Mouse (Mus musculus) stomach, embryonic 16.5 days (tissue): ENCODE measurements around the gene Crhr2. TPM values are rescaled to one million over a fixed set of nuclear protein-coding genes. Genes with fewer than 3 reads are reported as not detected.

Experiments
- ATAC-seq: fragments of 200-750 bp; cut with Nextera tagmentation; 2 replicates; pipeline ENCODE4 v1.8.0; 2017; ENCODE audit warnings: moderate number of reproducible peaks, moderate TSS enrichment; ENCODE audit not compliant: insufficient read depth, low FRiP score
- H3K27ac ChIP-seq: fragments of 300-500 bp; sonication (generic); 2 replicates; pipeline ENCODE4 v1.5.1; 2014; ENCODE audit warnings: low read length
- H3K27me3 ChIP-seq: fragments of 300-500 bp; sonication (generic); 2 replicates; pipeline ENCODE4 v1.6.1; 2014; ENCODE audit warnings: low read length, control low read depth, mixed read lengths; ENCODE audit not compliant: control insufficient read depth, insufficient read depth
- H3K36me3 ChIP-seq: fragments of 300-500 bp; sonication (generic); 2 replicates; pipeline ENCODE4 v1.6.1; 2014; ENCODE audit warnings: low read length; ENCODE audit not compliant: control insufficient read depth, insufficient read depth
- H3K4me1 ChIP-seq: fragments of 300-500 bp; sonication (generic); 2 replicates; pipeline ENCODE4 v1.6.1; 2014; ENCODE audit warnings: low read length, control low read depth, mixed read lengths; ENCODE audit not compliant: control insufficient read depth, insufficient read depth
- H3K4me2 ChIP-seq: fragments of 300-500 bp; sonication (generic); 2 replicates; pipeline ENCODE4 v1.6.1; 2014; ENCODE audit warnings: low read depth, low read length, mixed read lengths
- H3K4me3 ChIP-seq: fragments of 300-500 bp; sonication (generic); replicated peaks from 2 replicates; pipeline ENCODE4 v1.5.1; 2014; ENCODE audit warnings: mild to moderate bottlenecking, low read length
- H3K9ac ChIP-seq: fragments of 300-500 bp; sonication (generic); 2 replicates; pipeline ENCODE4 v1.6.1; 2014; ENCODE audit warnings: low read length
- H3K9me3 ChIP-seq: fragments of 300-500 bp; sonication (generic); replicated peaks from 2 replicates; pipeline ENCODE4 v1.6.1; 2016; ENCODE audit warnings: low read length, control low read depth; ENCODE audit not compliant: control insufficient read depth
- WGBS: fragments of 180-500 bp; shearing (Covaris S2); extraction: QIAGEN DNeasy Blood & Tissue Kit; methylation state at CpG from one replicate; pipeline ENCODE4 v1.1.7; 2014; 5-methylcytosine and 5-hydroxymethylcytosine counted together
- polyA plus RNA-seq: library from polyadenylated mRNA; unstranded; fragments of >200 nt; fragmentation: Nextera tagmentation; extraction: Ambion mirVana; gene quantifications from 2 replicates; pipeline ENCODE4 v1.2.1, GENCODE M21; 2015

Crhr2 gene
- polyA plus RNA-seq, 1 experiment from 2014 or later = 0.36 TPM

GRCm38 (mm10) chr6:55064477-55064827 is 68.4 kb downstream of the Crhr2 start:
- WGBS = 80% methylated on average over 7 of the region's 7 CpGs
- Histone ChIP-seq H3K4me3 (no peak overlapping the region), H3K27ac (no peak overlapping the region), H3K4me1 (no peaks in the 10 kb centered on the region), H3K9ac (no peak overlapping the region), H3K9me3 (no peaks in the 10 kb centered on the region), H3K27me3 (no peaks in the 10 kb centered on the region), H3K4me2 (no peak overlapping the region), H3K36me3 (peaks cover 20% of the 10 kb centered on the region; the same call in 1 of the 2 replicates)
- ATAC-seq = no peak

GRCm38 (mm10) chr6:55063793-55064476 is 68.9 kb downstream of the Crhr2 start:
- H3K9me3 ChIP-seq = no peaks in the 10 kb centered on the region
- no peak overlapping the region for H3K9ac ChIP-seq
- no peak overlapping the region for H3K4me3 ChIP-seq
- no peak overlapping the region for H3K27ac ChIP-seq
- no peaks in the 10 kb centered on the region for H3K27me3 ChIP-seq
- ATAC-seq = no peak
- H3K36me3 ChIP-seq = peaks cover 24% of the 10 kb centered on the region; the same call in 1 of the 2 replicates
- WGBS = 86% methylated on average over 9 of the region's 9 CpGs
- no peaks in the 10 kb centered on the region for H3K4me1 ChIP-seq
- no peak overlapping the region for H3K4me2 ChIP-seq

GRCm38 (mm10) chr6:55062200-55062599 is 70.6 kb downstream of the Crhr2 start:
- Histone ChIP-seq H3K9me3 (no peaks in the 10 kb centered on the region), H3K4me3 (no peak overlapping the region), H3K27ac (no peak overlapping the region), H3K36me3 (peaks cover 20% of the 10 kb centered on the region; the same call in 1 of the 2 replicates), H3K4me2 (no peak overlapping the region), H3K27me3 (no peaks in the 10 kb centered on the region), H3K4me1 (no peaks in the 10 kb centered on the region), H3K9ac (no peak overlapping the region)
- ATAC-seq = no peak
- 90% methylated on average over 5 of the region's 5 CpGs for WGBS

- 88% methylated on average over 11 of the region's 11 CpGs for WGBS
- H3K36me3 ChIP-seq = peaks cover 20% of the 10 kb centered on the region; the same call in 1 of the 2 replicates
- ATAC-seq = no peak
Measured at GRCm38 (mm10) chr6:55061328-55061727, 71.5 kb downstream of the Crhr2 start.

DNA sequence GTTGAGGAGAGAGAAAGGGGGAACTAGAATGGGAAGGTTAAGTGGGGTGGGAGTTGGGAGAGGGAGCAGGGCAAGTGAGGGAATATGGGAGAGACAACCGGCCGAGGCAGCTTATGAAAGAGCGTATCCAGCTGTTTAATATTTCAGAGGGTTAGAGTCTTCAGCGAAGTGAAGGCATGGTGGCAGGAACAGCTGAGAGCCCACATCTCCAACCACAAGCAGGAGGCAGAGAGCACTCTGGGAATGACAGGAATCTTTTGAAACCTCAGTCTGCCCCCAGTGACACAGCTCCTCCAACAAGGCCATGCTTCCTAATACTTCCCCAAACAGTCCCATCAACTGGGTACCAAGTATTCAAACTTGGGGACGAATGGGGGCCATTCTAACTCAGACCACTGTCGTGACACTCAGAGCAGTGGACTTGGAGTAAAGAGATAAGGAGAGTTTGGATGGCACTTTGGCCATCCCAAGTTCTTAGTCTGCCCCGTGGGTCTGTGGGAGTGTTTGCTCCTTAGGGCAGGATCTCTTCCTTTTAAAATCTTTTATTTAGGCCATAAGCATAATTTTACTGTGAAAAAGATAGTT is 72.5 kb downstream of the Crhr2 start:
- WGBS = 86% methylated on average over 7 of the region's 7 CpGs
- Histone ChIP-seq H3K4me2 (no peak overlapping the region), H3K27me3 (no peaks in the 10 kb centered on the region), H3K36me3 (peaks cover 17% of the 10 kb centered on the region; the same call in 1 of the 2 replicates), H3K4me3 (no peak overlapping the region), H3K9me3 (no peaks in the 10 kb centered on the region), H3K4me1 (no peaks in the 10 kb centered on the region), H3K9ac (no peak overlapping the region), H3K27ac (no peak overlapping the region)
- no peak for ATAC-seq

More at GRCm38 (mm10) chr6:55061328-55061727, 71.5 kb downstream of the Crhr2 start:
- H3K27ac ChIP-seq = no peak overlapping the region
- H3K9ac ChIP-seq = no peak overlapping the region
- H3K4me2 ChIP-seq = no peak overlapping the region
- no peaks in the 10 kb centered on the region for H3K27me3 ChIP-seq
- no peaks in the 10 kb centered on the region for H3K9me3 ChIP-seq
- H3K4me3 ChIP-seq = no peak overlapping the region
- H3K4me1 ChIP-seq = no peaks in the 10 kb centered on the region

DNA sequence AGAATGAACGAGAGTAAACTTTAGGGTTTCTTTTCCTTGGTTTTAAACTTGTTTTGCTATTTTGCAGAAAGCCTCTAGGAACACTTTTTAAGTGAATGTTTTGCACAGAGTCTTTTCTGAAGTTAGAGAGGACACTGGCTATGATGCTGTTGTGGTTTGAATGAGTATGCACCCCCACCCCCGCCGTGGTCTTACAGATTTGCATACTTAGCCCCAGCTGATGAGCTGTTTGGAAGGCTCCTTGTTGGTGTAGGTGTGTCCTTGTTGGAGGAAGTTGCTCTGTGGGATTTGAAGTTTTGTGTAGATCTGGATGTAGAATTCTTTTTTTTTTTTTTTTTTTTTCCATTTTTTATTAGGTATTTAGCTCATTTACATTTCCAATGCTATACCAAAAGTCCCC is 75.4 kb downstream of the Crhr2 start:
- 85% methylated on average over 3 of the region's 3 CpGs for WGBS
- no peak overlapping the region for H3K27ac ChIP-seq
- ATAC-seq = no peak
- H3K27me3 ChIP-seq = no peaks in the 10 kb centered on the region
- no peaks in the 10 kb centered on the region for H3K4me1 ChIP-seq
- H3K9ac ChIP-seq = no peak overlapping the region
- H3K4me2 ChIP-seq = no peak overlapping the region
- no peaks in the 10 kb centered on the region for H3K9me3 ChIP-seq
- H3K4me3 ChIP-seq = no peak overlapping the region
- H3K36me3 ChIP-seq = peaks cover 31% of the 10 kb centered on the region

DNA sequence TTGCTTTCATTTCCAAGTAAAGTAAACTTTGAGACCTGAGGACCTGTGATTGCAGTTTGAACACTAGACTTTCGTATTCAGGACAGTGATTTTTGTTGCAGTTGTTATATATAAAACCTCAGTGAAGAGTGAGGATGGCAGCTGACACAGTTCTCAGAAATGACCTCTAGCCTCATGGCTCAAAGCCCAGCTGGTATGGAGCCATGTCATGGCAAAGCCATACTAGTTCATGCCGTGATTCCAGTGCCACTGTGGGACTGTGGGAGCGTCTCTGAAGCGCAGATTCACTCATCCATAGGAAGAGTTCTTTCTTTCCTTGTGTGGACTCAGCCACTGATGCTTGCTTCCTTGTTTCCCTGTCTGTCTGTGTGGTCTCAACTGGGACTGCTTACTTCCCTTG is 78.3 kb downstream of the Crhr2 start:
- Histone ChIP-seq H3K27me3 (no peaks in the 10 kb centered on the region), H3K27ac (no peak overlapping the region), H3K4me2 (no peak overlapping the region), H3K36me3 (peaks cover 33% of the 10 kb centered on the region; the same call in 1 of the 2 replicates), H3K9me3 (no peaks in the 10 kb centered on the region), H3K4me3 (no peak overlapping the region), H3K9ac (no peak overlapping the region), H3K4me1 (no peaks in the 10 kb centered on the region)
- WGBS = 92% methylated on average over 4 of the region's 4 CpGs
- ATAC-seq = no peak

DNA sequence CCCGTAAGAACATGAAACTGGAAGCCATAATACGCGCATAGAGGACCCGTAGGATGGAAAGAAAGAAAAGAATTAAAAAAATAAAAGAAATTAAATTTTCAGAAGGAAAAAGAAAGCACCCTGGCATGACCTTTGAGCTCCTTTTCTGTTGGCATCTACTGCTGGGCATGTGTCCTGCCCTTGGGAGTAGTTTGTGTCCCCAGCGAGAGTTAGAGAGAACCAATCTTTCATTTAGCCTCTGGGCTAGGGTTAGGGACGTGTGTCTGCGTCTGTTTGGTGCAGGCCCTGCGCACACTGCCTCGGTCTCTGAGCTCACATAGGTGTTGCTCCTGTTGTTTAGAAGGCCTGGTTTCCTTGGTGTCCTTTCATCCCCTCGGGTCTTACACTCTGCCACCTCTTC is 83.6 kb downstream of the Crhr2 start:
- Histone ChIP-seq H3K9me3 (no peaks in the 10 kb centered on the region), H3K9ac (no peak overlapping the region), H3K36me3 (peaks cover 23% of the 10 kb centered on the region), H3K4me1 (no peaks in the 10 kb centered on the region), H3K27me3 (no peaks in the 10 kb centered on the region), H3K4me2 (no peak overlapping the region), H3K4me3 (no peak overlapping the region), H3K27ac (no peak overlapping the region)
- 93% methylated on average over 10 of the region's 10 CpGs for WGBS
- no peak for ATAC-seq

DNA sequence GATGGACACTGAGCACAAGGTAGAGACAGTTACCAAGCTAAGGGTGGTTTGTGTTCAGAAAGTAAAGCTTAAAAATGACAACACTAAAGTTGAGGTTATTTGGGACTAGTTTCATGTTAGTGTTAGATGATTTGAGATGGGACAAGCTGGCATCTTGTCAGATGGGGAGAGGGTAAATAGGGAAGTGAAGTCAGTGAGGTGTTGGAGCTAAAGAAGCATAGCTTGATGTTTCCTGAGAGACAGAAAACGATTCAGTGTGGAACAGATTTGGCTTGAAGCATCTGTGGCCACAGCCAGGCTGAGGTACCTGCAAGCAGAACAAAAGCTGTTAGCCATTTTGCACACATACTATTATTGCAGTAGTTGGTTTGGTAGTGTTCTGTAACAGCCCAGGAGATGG is 87.5 kb downstream of the Crhr2 start:
- Histone ChIP-seq H3K4me3 (no peak overlapping the region), H3K9ac (no peak overlapping the region), H3K27ac (no peak overlapping the region), H3K4me2 (no peak overlapping the region), H3K36me3 (peaks cover 8% of the 10 kb centered on the region; the same call in 1 of the 2 replicates), H3K4me1 (0 out of 2 replicates have a peak, but pooled peaks cover under 1% of the 10 kb centered on the region), H3K27me3 (no peaks in the 10 kb centered on the region), H3K9me3 (no peaks in the 10 kb centered on the region)
- ATAC-seq = no peak
- 42% methylated on average over 1 of the region's 1 CpGs for WGBS
